Mouse (Mus musculus): ENCODE data around the gene Cxcl3.
"Not testable (repeated sequence)": the region's sequence is repeated elsewhere in the genome, so short reads cannot be mapped to it uniquely, and the experiment has no call there.

Gene Cxcl3

DNA sequence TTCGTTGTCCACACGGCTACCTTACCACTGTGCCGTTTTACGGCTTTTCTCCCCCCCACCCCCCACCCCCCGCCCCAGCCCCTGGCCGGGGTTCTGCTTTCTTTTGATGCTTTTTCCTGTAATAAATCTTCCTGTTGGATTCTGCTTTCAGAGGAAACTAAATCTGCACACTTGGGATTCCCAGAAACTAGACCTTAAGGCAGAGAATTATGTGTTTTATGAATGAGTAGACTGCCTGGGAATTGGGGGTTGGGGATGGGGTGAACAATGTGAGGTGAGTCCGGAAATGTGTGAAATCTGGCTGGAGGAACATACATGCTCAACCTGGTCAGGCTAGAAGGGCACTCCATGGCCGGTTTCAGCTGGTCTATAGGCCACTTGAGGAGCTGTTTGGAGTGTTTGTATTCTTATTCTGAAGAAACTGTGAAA lies 4.2 kb downstream of the Cxcl3 start:
- peak; percentile 13 for DNase-seq

DNA sequence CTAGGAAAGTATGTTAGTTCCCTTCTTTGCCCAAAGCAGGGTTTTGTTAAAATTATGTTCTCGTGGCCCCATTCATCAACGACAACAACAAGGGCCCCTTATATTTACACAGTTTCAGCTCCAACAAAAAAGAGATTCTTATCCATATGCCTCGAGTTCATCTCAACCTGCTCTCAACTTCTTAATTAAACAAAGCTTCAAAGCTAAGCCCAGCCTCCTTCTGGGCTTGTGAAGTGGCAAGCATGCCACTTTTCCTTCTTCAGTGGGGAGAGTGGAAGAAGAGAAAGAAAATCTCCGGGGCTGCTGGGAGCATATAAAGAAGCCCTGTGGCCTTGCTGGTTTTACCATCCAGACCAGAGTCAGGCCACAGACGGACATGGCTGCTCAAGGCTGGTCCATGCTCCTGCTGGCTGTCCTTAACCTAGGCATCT lies 8.3 kb downstream of the Cxcl3 start, which contains the start of gene Cxcl15:
Gene Cxcl15, plus strand, starts transcription at position 340 of the 431 bp plus-strand sequence.
- DNase-seq, result no peak

DNA sequence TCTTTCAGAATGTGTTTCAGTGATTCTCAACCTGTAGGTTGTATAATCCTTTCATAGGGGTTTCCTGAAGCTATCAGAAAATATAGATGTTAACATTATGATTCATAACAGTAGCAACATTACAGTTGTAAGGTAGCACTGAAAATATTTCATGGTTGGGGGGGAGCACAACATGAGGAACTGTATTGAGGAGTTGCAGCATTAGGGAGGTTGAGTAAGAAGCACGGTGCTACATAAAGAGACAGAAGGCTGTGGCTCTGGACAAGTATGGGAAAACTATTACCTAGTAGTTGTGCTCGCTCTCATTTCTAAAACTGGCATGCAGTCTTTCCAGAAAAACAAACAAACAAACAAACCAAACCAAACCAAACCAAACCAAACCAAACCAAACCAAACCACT lies 9.5 kb downstream of the Cxcl3 start:
- not testable (repeated sequence) for DNase-seq

DNA sequence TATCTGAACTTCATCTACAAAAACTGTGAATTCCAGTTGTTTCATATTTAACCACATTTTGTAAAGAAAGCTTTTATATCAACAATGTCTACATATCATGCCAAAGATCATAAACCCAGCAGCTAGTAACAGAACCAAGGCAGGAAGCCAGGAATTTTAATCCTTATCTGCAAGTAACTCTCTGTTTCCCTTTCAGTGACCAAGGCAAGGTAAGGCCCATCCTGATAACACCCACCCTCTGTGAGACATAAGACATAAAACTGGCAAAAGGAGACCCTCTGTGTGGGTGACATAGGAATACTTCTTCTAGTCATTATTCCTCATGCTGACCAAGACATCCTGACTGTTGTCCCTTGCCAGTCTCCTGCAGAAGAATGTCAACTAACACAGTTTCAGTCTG lies 18.7 kb downstream of the Cxcl3 start:
- no peak for DNase-seq

DNA sequence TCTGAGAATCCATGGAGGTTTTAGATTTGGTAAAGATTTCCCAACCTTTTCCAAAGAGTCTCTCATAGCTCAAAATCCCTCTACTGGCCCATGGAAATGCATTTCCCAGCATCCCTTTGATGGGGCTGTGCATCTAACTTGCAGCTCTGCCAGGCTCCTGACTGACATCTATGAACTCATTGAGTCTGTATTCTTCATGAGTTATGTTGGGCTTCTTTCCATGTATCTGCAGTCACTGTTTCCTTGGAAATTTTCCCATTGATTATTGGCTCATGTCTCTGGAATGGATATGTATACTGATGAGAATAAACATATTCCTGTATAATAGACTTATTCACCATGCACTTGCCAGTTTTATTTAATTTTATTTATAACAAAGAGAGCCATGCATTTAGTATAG lies 20.1 kb downstream of the Cxcl3 start:
- DNase-seq, result no peak

DNA sequence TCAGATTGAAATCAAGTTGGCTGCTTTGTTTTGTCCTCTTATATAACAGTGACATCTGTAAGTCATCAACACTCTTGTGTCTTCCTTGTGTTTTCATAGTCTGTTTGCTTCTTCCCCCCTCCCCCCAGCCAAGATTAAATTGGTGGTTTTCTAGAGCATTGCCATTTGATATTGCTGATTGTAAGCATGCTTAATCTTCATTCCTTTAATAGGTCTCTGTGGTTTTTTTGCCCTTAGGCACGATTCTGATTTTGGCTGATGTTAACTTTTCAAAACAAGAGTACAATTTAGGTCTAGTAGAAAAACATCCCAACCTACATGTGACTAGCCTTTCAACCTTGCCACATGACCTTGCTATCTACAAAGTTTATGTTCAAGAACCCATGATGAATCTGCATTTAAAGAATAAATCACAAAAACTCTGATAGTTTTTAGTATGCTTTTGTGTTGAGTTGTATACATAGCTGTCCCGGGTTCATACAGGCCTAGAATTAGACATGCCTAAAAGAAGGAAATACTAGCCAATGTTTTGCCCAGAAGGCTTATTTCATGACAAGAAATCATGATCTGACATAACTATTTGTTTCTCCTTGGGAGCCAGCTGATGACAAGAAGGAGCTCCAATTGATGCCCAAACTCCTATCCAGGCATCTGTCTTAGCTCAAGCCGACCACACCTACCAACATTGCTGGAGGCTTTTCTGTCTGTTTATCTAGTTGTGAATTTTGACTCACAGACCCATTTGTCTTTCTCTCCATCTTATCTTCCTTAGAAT lies 21.5 kb downstream of the Cxcl3 start:
- DNase-seq, result no peak

DNA sequence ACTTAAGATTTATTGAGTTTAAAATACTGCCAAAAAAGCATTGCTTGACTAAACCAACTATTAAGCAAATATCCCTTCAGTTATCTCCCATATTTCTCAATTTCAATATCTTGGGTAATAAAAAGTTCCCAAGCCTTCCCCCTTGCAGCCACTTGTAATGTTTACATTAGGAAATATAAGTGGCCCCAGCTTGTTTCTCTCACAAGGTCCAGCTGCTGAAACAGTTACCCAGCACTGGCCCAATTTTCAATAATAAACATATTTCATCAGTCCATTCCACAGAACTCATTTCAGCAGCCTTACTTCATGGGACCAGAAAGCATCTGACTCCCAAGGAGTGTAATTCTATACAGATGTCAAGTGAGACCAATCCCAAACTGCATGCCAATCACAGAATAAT lies 33.9 kb downstream of the Cxcl3 start:
- DNase-seq, result no peak

DNA sequence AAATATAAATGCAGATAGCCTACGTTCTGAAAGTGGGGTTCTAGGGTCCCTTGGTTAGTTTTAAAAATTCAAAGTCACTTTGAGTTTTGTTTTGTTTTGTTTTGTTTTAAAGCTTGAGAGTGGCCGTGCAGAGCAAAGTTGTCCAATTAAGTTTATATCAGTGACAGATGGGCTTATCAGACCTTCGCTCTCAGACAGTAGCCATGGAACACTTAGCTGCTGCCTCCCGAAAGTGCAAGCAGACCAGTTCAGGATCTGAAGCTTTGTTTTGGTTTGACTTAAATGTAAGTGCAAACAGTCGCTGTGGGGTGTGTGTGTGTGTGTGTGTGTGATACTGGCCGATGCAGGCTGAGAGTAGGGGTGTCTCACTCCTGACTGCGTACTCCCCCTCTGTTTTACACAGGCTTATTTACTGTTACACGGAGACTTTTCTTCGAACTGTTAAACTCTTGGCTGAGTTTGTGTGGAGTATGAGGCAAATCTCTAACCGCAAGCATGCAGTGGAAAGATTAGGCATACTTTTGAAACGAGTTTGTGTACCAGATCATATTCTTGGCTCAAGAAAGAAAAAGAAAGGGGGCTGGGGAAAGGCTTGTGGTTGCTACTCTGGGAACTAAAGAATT lies 46.4 kb downstream of the Cxcl3 start:
- peak; percentile 53 for DNase-seq

DNA sequence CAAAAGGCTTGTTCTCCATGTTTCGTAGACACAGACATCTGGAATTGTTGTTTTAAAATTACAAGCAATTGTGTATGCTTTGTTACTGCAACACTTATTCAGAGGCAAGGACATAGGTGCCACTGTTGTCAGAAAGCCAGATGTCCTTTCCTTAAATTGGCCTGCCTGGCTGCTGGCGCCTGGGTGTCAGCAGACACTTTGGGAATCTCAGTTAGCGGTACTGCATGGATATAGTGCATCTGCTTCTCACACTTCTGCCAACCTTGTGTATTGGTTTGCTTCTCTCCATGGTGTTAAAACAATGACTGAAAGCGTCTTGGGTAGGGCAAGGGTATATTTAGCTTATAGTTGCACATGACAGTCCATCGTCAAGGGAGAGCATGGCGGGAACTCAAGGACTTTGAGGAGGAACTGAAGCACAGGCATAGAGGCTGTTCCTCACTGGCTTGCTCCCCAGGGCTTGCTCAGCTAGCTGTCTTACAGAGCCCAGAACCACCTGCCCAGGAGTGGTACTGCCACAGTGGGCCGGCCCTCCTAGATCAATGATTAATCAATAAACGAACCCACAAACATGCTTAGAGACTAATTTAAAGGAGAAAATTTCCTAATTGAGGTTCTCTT lies 47.0 kb downstream of the Cxcl3 start:
- no peak for DNase-seq

DNA sequence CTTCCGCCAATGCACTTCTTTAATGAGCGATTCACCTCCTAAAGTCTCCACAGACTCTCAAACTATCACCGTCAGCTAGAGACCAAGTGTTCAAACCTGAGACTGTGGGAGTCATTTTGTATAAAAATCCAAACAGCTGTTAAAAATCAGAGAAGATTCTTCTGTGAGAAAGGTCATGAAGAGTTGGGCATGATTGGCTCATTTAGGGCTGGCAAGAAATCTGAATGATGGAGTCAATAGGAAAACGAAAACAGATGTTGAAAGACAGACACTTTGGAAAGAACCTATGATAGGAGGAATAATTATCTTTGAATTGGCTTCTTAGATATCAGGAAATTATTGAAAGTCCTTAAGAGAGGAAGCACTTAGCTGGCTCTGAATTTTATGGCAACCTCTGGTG lies 48.5 kb downstream of the Cxcl3 start:
- no peak for DNase-seq

DNA sequence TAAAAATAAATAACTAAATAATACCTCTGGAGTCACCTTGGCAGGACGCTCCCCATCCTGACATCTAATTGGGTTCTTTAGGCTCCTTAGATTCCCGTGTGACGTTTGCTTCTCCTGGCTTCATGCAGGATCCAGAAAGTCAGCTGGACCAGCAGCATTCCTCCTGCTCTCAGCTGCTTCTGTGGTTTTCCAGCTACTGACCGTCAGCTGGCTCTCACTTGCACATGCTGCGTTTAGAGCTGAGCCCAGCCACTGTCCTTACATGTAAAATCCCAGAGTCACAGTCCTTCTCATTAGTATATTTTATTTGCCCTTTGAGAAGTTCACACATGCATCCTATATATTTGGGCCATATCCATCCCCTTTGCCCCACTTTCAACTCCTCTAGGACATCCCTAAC lies 52.7 kb downstream of the Cxcl3 start:
- DNase-seq, result peak; percentile 33
